Mouse (Mus musculus) forebrain, embryonic 10.5 days (tissue): ENCODE measurements around the gene Xpc. TPM values are rescaled to one million over a fixed set of nuclear protein-coding genes. Genes with fewer than 3 reads are reported as not detected.
"Not testable (repeated sequence)": the region's sequence is repeated elsewhere in the genome, so short reads cannot be mapped to it uniquely, and the experiment has no call there.

ENCODE experiments used
- DNase-seq: peaks from one replicate; pipeline ENCODE4 v3.0.0-alpha.2; 2017; ENCODE audit warnings: low spot score; ENCODE audit errors: extremely low spot score
- H3K27ac ChIP-seq: fragments of 300-500 bp; sonication (generic); 2 replicates; pipeline ENCODE4 v1.5.1; 2016; ENCODE audit warnings: mild to moderate bottlenecking
- H3K27me3 ChIP-seq: fragments of 300-500 bp; sonication (generic); 2 replicates; pipeline ENCODE4 v1.6.1; 2016; ENCODE audit warnings: mild to moderate bottlenecking; ENCODE audit not compliant: poor library complexity, severe bottlenecking
- H3K36me3 ChIP-seq: fragments of 300-500 bp; sonication (generic); replicated peaks from 2 replicates; pipeline ENCODE4 v1.6.1; 2016; ENCODE audit warnings: mild to moderate bottlenecking, moderate library complexity
- H3K4me1 ChIP-seq: fragments of 300-500 bp; sonication (generic); 2 replicates; pipeline ENCODE4 v1.6.1; 2016
- H3K4me3 ChIP-seq: fragments of 300-500 bp; sonication (generic); 2 replicates; pipeline ENCODE4 v1.5.1; 2016; ENCODE audit warnings: mild to moderate bottlenecking, moderate library complexity
- H3K9me3 ChIP-seq: fragments of 300-500 bp; sonication (generic); 2 replicates; pipeline ENCODE4 v1.6.1; 2016; ENCODE audit warnings: mild to moderate bottlenecking, moderate library complexity
- WGBS: fragments of 180-500 bp; shearing (Covaris S2); methylation state at CpG from one replicate; pipeline ENCODE4 v1.1.7; 2016; 5-methylcytosine and 5-hydroxymethylcytosine counted together
- polyA plus RNA-seq: library from polyadenylated mRNA; unstranded; fragments of >200 nt; fragmentation: Nextera tagmentation; extraction: Ambion mirVana; gene quantifications from 2 replicates; pipeline ENCODE4 v1.2.1, GENCODE M21; 2016

Xpc gene
- polyA plus RNA-seq, 1 experiment from 2014 or later, result 23.2 TPM

DNA sequence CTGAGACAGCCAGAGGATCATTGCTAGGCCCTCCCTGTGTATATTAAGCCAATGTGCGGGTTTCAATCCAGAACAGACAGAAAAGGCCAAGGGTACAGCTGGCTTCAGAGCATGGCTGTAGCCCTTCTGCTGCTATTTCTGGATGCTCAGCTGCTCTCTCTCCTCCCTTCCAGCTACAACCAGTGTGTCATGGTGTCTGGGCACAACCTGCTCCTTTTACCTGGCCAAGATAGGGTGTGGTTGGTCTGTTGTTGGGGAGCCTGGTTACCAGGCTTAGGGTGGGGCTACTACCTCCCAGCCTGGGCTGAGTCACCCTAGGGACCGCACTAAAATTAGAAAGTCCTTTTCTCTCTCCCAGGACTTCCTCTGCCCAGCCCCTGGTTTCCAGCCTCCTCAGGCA, 32.3 kb downstream of the Xpc start:
- Histone ChIP-seq H3K27me3 (no peaks in the 10 kb centered on the region), H3K36me3 (peaks cover 100% of the 10 kb centered on the region), H3K27ac (no peak overlapping the region), H3K4me1 (no peaks in the 10 kb centered on the region), H3K4me3 (no peak overlapping the region), H3K9me3 (no peaks in the 10 kb centered on the region)
- no peak for DNase-seq
- 96% methylated on average over 2 of the region's 2 CpGs for WGBS

- no peaks in the 10 kb centered on the region for H3K27me3 ChIP-seq
- 94% methylated on average over 2 of the region's 2 CpGs for WGBS
- peaks cover 66% of the 10 kb centered on the region for H3K36me3 ChIP-seq
Observed at GRCm38 (mm10) chr6:91476541-91476940, 39.1 kb downstream of the Xpc start.

DNA sequence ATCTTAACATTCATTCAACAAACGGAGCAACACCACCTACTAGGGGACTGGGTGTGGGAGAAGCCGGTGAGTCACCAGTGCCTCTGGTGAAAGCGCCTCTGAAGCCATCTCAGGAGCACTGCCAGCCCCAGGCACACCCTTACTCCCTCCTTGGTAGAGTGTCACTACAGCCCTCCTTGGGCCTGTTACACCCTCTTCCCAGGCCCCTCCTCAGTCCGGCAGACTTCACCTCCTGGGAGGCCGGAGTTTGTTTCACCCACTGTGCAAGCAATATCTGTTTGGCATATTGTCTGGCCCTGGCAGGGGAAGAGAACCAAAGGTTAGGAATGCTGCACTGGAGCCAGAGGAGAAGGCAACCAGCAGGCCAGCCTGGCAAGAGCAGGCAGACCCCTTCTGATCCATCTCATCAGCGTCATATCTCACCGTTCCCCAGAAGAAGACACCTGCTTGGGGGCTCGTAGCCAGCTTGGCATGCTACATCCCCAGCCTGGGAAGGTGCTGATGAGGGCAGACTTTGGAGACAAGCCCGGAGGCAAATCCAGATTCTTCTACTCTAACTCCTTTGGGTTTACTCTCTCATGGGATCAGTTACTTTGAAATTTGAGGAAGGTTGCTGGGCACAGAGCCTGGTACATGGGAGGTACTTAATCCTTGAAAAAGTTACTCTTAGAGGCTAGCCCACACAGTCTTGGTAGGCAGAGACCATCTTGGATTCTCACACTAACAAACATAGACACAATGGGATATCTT, 41.1 kb downstream of the Xpc start:
- H3K9me3 ChIP-seq, result no peaks in the 10 kb centered on the region
- peaks cover 32% of the 10 kb centered on the region for H3K4me1 ChIP-seq
- DNase-seq, result no peak
- H3K4me3 ChIP-seq, result peak overlapping the region; percentile 63
- WGBS, result 64% methylated on average over 9 of the region's 9 CpGs
- H3K27ac ChIP-seq, result peak overlapping the region; percentile 84
- H3K27me3 ChIP-seq, result no peaks in the 10 kb centered on the region
- peaks cover 58% of the 10 kb centered on the region for H3K36me3 ChIP-seq

More at GRCm38 (mm10) chr6:91476541-91476940, 39.1 kb downstream of the Xpc start:
- Histone ChIP-seq H3K4me3 (no peak overlapping the region), H3K4me1 (peaks cover 32% of the 10 kb centered on the region), H3K27ac (no peak overlapping the region), H3K9me3 (no peaks in the 10 kb centered on the region)
- DNase-seq, result no peak

DNA sequence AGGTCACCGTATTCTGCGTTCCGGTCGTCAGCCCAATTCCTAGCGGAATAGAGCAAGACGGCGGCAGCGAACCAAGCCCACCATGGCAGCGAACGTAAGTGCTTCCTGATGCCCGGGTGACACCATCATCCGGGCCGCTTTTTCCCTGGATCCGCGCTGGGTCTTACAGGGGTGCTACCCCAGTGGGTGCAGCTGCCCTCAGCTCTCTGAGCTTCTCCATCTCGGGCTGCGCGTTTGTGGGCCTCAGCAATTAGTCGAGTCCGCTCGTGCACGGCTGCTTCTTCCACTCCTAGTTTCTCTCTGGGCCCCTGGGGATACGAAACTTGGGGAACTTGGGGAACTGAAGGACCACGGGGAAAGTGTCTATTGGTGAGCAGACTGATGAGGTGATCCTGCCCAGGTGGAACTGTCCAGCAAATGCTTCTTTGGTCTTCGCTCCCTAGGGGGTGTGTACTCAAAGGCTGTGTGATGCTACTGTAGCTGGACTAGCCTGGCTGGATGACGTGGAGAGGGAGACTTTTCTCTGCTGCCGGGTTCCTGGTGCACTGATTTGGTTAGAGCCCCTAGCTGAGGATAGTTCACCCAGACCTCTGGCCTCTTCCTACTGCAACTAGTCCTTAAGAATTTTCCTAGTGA, 41.8 kb downstream of the Xpc start:
- H3K27ac ChIP-seq, result peak overlapping the region; percentile 84
- H3K4me3 ChIP-seq, result peak overlapping the region; percentile 63
- no peaks in the 10 kb centered on the region for H3K27me3 ChIP-seq
- H3K9me3 ChIP-seq, result no peaks in the 10 kb centered on the region
- H3K36me3 ChIP-seq, result peaks cover 58% of the 10 kb centered on the region
- under 1% methylated on average over 27 of the region's 27 CpGs for WGBS
- no peak for DNase-seq
- H3K4me1 ChIP-seq, result peaks cover 32% of the 10 kb centered on the region

- peak; percentile 99 for DNase-seq
- Histone ChIP-seq H3K9me3 (no peaks in the 10 kb centered on the region), H3K27ac (peak within 1 kb of the TSS; percentile 92), H3K4me1 (peaks cover 32% of the 10 kb centered on the region), H3K36me3 (peaks cover 58% of the 10 kb centered on the region), H3K27me3 (no peaks in the 10 kb centered on the region), H3K4me3 (peak within 1 kb of the TSS; percentile 63)
- WGBS, result under 1% methylated on average over 74 of the region's 74 CpGs
Observed at GRCm38 (mm10) chr6:91472868-91473804, 42.6 kb downstream of the Xpc start, which contains the start of the genes Chchd4 and Tmem43. Gene Chchd4 (minus strand): TSS chr6:91473546. Gene Tmem43 (plus strand): TSS chr6:91473703.

DNA sequence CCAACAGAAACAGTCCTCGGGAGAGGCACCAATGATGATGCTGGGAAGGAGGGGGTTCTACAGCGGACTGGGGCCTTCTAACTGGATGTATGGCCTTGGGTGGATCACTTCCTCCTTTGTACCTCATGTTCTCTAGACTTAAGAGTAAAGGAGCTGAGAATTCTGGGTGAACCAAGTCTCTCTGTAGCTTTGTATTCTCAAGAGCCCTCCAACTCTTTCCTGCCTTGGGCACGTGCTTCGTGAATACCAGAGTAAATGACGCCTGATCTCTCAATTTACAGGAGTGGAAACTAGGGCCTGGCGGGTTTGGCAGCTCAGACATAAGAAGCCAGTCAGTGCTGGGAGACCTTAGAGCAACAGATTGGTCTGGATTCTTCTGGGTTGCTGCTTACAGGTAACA, 43.4 kb downstream of the Xpc start:
- Histone ChIP-seq H3K27me3 (no peaks in the 10 kb centered on the region), H3K4me3 (peak overlapping the region; percentile 63), H3K4me1 (peaks cover 32% of the 10 kb centered on the region), H3K27ac (peak overlapping the region; percentile 92), H3K9me3 (no peaks in the 10 kb centered on the region), H3K36me3 (peaks cover 58% of the 10 kb centered on the region)
- peak; percentile 32 for DNase-seq
- 39% methylated on average over 6 of the region's 6 CpGs for WGBS

GRCm38 (mm10) chr6:91471427-91471826, 44.3 kb downstream of the Xpc start:
- not testable (repeated sequence) for H3K27ac ChIP-seq, H3K9me3 ChIP-seq, DNase-seq, H3K27me3 ChIP-seq
- H3K36me3 ChIP-seq, result peaks cover 58% of the 10 kb centered on the region
- WGBS, result 94% methylated on average over 3 of the region's 3 CpGs
- H3K4me1 ChIP-seq, result peaks cover 32% of the 10 kb centered on the region
- peak overlapping the region; percentile 63; the same call in 1 of the 2 replicates for H3K4me3 ChIP-seq

GRCm38 (mm10) chr6:91470712-91471111, 45.0 kb downstream of the Xpc start:
- Histone ChIP-seq H3K4me3 (no peak overlapping the region), H3K27me3 (no peaks in the 10 kb centered on the region), H3K4me1 (peaks cover 32% of the 10 kb centered on the region), H3K36me3 (peaks cover 58% of the 10 kb centered on the region), H3K9me3 (no peaks in the 10 kb centered on the region), H3K27ac (no peak overlapping the region)
- WGBS, result 96% methylated on average over 2 of the region's 2 CpGs
- DNase-seq, result no peak

DNA sequence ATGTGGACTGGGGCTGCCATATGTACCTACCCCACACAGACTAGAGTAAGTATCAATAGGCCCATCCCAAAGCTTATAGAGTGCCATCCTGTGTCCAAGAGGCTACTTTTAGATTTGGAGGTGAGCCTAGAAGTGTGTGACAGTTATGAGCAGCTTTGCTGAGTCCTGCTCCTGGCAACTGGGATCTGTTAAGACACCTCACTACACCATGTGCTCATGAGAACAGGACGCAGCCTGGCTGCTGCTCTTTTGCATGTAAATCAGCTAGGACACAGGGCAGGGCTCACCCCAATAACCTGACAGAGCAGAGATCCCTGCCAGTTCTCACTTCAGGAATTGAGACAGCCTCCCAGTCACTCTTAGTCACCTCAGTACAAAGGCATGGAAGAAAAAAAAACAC, 48.6 kb downstream of the Xpc start:
- WGBS, result 89% methylated on average over 1 of the region's 1 CpGs
- H3K27ac ChIP-seq, result no peak overlapping the region
- peaks cover 85% of the 10 kb centered on the region for H3K36me3 ChIP-seq
- DNase-seq, result no peak
- H3K9me3 ChIP-seq, result no peaks in the 10 kb centered on the region
- no peak overlapping the region for H3K4me3 ChIP-seq
- peaks cover 7% of the 10 kb centered on the region for H3K4me1 ChIP-seq
- H3K27me3 ChIP-seq, result no peaks in the 10 kb centered on the region

DNA sequence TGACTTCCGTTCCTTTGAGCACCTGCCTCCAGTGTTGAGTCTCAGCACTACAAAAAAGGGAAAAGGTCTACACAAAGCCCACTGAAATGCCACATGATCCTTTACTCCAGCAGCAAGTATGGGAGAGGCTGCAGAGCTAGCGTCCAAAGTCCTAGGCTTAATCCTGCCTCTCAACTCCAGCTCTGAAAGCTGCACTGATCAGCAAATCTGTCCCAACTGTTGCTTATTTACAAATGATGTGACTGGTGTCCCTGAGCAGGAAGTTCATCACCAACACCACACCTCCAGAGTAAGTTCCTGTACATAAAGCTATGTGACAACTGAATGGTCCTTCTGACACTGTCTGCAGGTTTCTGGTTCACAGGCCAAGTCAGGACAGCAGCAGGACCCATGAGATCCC, 49.9 kb downstream of the Xpc start:
- H3K36me3 ChIP-seq, result peaks cover 82% of the 10 kb centered on the region
- WGBS, result 88% methylated on average over 2 of the region's 2 CpGs

GRCm38 (mm10) chr6:91459471-91459870, 56.2 kb downstream of the Xpc start:
- Histone ChIP-seq H3K4me3 (no peak overlapping the region), H3K27ac (no peak overlapping the region), H3K27me3 (no peaks in the 10 kb centered on the region), H3K9me3 (no peaks in the 10 kb centered on the region), H3K4me1 (no peaks in the 10 kb centered on the region), H3K36me3 (peaks cover 24% of the 10 kb centered on the region)
- DNase-seq, result no peak
- 92% methylated on average over 1 of the region's 1 CpGs for WGBS

More for the DNA sequence above, 49.9 kb downstream of the Xpc start:
- Histone ChIP-seq H3K27ac (no peak overlapping the region), H3K4me1 (no peaks in the 10 kb centered on the region), H3K27me3 (no peaks in the 10 kb centered on the region), H3K4me3 (no peak overlapping the region), H3K9me3 (no peaks in the 10 kb centered on the region)
- DNase-seq, result no peak

- Histone ChIP-seq H3K4me3 (no peak overlapping the region), H3K9me3 (no peaks in the 10 kb centered on the region), H3K27me3 (no peaks in the 10 kb centered on the region), H3K4me1 (peaks cover 7% of the 10 kb centered on the region), H3K36me3 (no peaks in the 10 kb centered on the region), H3K27ac (no peak overlapping the region)
- 75% methylated on average over 5 of the region's 5 CpGs for WGBS
- no peak for DNase-seq
Observed at GRCm38 (mm10) chr6:91454546-91454945, 61.1 kb downstream of the Xpc start.
